Mouse (Mus musculus): ENCODE data around the gene Mdc1. TPM values are rescaled to one million over a fixed set of nuclear protein-coding genes. Genes with fewer than 3 reads are reported as not detected.
A peak's percentile ranks its signal among the peaks of the same experiment; 100 is the strongest.

The Mdc1 gene
- total RNA-seq, 2 experiments from 2014 or later: 14.6 to 17.8 TPM

GRCm38 (mm10) chr17:35861198-35861857 lies 20.0 kb downstream of the Mdc1 start, which contains the start of gene Nrm:
Gene Nrm, plus strand, starts transcription at chr17:35861318.
- intact Hi-C loops (cut with DNase I): loop anchor here (2.0 kb wide), 1 partner anchor 21 kb away; the partner anchor contains the start of gene Mdc1

DNA sequence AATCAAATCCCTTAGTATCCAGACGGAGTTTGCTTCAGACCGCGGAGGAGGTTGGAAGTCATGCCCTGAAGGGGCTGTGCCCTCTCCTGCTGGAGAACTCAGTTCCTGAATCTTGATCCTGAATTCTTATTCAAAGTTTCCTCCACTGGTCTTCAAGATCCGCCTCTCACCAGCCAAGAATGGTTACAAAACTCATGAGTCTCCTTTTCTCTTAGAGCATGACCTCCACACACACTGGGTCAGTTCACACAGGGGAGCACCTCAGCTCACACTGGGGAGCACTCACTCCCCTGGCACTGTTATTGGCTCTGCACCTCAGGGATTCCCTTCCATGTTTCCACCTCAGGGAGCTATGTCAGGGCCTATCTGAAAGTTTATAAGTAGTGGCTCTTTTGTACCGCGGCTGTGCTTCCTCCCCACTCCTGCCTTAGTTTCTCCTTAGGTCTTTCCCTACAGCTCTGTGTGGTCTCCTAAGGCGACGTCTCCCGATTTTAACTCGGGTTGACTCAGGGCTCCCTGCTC lies 23.6 kb downstream of the Mdc1 start:
- intact Hi-C loops (cut with DNase I): no loop called here
- DNase-seq (ENCODE audit: extremely low spot score in 1 of 2, low spot score in 2 of 2): no peak
- no peak overlapping the region for H3K27ac ChIP-seq
- peak overlapping the region; percentile 71 for H3K4me3 ChIP-seq
- no peak for TF ChIP-seq CTCF (IDR thresholded peaks at IDR 0.05)

More at GRCm38 (mm10) chr17:35861198-35861857, 20.0 kb downstream of the Mdc1 start, which contains the start of gene Nrm:
- Histone ChIP-seq H3K27ac (peak within 1 kb of the TSS; percentile 51), H3K4me3 (peak within 1 kb of the TSS; percentile 97)
- peak; percentile 85 to 89 for DNase-seq (ENCODE audit: extremely low spot score in 1 of 2, low spot score in 2 of 2)
- peak; percentile 33 for TF ChIP-seq CTCF (IDR thresholded peaks at IDR 0.05)

DNA sequence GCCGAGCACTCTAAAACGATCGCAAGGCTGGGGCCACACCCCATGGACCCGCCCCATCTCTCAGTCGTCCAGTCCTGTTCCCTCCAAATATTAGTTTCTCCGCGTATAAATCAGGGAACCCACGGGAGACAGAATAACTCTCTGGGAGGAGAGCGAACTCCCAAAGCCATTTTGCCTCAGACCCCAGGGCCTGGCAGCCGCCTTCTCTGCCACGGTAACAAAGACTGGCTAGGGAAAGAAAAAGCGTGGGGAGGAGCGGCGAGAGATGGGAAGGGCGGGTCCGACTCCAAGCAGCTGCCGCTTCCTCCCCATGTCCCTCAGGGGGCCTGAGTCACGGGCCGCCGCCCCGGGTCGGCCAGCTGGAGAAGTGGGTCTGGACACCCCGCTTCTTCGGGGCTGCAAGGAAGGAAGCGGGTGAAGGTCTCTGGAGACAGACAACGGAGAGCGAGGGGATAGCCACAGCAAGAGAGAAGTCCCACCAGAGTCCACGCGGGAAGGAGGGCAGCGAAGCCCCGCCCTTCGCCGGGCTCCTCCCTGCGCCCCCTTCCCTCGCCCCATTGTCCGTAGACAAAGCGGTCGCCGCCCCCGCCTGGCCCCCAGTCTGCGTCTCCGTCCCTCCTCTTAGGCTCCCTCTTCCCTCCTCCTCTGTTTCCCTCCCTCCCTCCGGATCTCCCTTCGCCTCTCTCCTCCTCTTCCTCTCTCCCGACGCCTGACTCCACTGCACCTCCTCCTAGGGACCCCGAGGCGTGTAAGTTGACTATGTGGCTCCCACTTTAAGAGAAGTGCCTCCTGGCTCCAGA lies 24.4 kb downstream of the Mdc1 start, which contains the start of gene Ppp1r18:
Ppp1r18 (plus strand) TSS at position 113 of the 800 bp plus-strand sequence.
- DNase-seq (ENCODE audit: extremely low spot score in 1 of 2, low spot score in 2 of 2): no peak
- Histone ChIP-seq H3K27ac (peak within 1 kb of the TSS; percentile 87), H3K4me3 (peak within 1 kb of the TSS; percentile 71)
- no peak for TF ChIP-seq CTCF (IDR thresholded peaks at IDR 0.05)
- intact Hi-C loops (cut with DNase I): no loop called here

DNA sequence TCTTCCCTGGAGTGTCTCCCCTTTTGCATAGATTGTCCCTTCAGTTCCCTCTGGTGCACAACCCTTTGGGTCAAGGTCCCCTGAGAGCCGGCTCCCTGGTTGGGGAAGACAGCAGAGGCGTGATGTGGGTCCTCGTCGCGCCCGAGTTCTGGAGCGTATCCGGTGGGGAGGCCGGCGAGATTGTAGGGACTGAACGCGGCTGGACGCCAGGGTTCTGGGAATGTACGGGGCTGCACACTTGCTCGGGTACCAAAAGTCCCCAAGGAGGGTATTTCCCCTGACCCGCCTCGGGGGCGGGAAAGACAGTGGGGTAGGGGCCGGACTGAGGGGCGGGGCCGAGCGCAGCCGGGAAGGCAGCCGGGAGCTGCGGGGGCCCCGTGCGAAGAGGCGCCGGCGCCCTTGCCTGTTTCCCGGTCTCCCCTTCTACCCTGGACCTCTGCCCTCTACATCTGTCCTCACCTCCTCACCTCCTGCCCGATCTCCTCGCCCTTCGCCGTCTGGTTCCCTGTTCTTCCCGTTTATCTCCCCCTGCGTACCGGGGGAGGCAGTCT lies 25.0 kb downstream of the Mdc1 start:
- Histone ChIP-seq H3K27ac (peak overlapping the region; percentile 87), H3K4me3 (peak overlapping the region; percentile 71)
- intact Hi-C loops (cut with DNase I): no loop called here
- TF ChIP-seq CTCF (IDR thresholded peaks at IDR 0.05): no peak
- no peak for DNase-seq (ENCODE audit: extremely low spot score in 1 of 2, low spot score in 2 of 2)

GRCm38 (mm10) chr17:35866911-35867890 lies 25.9 kb downstream of the Mdc1 start:
- intact Hi-C loops (cut with DNase I): no loop called here
- peak; percentile 31 for TF ChIP-seq CTCF (IDR thresholded peaks at IDR 0.05)

GRCm38 (mm10) chr17:35868165-35868820 lies 27.0 kb downstream of the Mdc1 start:
- TF ChIP-seq CTCF (IDR thresholded peaks at IDR 0.05): no peak
- Histone ChIP-seq H3K27ac (peak overlapping the region; percentile 76), H3K4me3 (peak overlapping the region; percentile 71)
- DNase-seq (ENCODE audit: extremely low spot score in 1 of 2, low spot score in 2 of 2): no peak
- intact Hi-C loops (cut with DNase I): no loop called here

More at GRCm38 (mm10) chr17:35866911-35867890, 25.9 kb downstream of the Mdc1 start:
- DNase-seq (ENCODE audit: extremely low spot score in 1 of 2, low spot score in 2 of 2): no peak
- H3K4me3 ChIP-seq: peak overlapping the region; percentile 71
- peak overlapping the region; percentile 87 for H3K27ac ChIP-seq

DNA sequence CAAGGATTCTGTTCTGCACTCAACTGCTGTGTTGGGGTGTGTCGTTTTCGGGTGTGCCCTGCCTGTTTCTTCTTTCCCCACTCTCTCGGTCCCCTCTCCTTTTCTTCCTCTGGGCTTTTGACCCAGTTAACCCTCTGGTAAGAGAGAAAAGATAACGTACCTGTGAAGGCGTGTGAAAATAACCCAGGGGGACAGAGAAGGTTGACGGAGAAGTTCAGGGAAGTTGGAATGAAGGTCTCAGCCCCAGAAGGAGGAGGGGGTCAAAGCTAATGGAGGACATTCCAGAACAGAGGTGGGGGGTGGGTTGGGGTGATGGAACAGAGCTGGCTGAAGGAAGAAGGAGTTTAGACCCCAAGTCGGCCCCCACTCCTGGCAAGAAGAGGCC lies 27.6 kb downstream of the Mdc1 start:
- Histone ChIP-seq H3K27ac (peak overlapping the region; percentile 76), H3K4me3 (peak overlapping the region; percentile 71)
- intact Hi-C loops (cut with DNase I): no loop called here
- TF ChIP-seq CTCF (IDR thresholded peaks at IDR 0.05): no peak
- no peak for DNase-seq (ENCODE audit: extremely low spot score in 1 of 2, low spot score in 2 of 2)

GRCm38 (mm10) chr17:35869346-35870067 lies 28.2 kb downstream of the Mdc1 start:
- peak overlapping the region; percentile 76 for H3K27ac ChIP-seq
- intact Hi-C loops (cut with DNase I): no loop called here
- peak overlapping the region; percentile 71 for H3K4me3 ChIP-seq
- TF ChIP-seq CTCF (IDR thresholded peaks at IDR 0.05): no peak
- no peak for DNase-seq (ENCODE audit: extremely low spot score in 1 of 2, low spot score in 2 of 2)

GRCm38 (mm10) chr17:35870151-35870883 lies 29.0 kb downstream of the Mdc1 start:
- DNase-seq (ENCODE audit: extremely low spot score in 1 of 2, low spot score in 2 of 2): no peak
- H3K4me3 ChIP-seq: peak overlapping the region; percentile 27
- intact Hi-C loops (cut with DNase I): no loop called here
- H3K27ac ChIP-seq: peak overlapping the region; percentile 76
- no peak; the same call in 1 of the 2 replicates for TF ChIP-seq CTCF (IDR thresholded peaks at IDR 0.05)
